Mouse (Mus musculus) thymus, postnatal 0 days (tissue): Measurements from ENCODE around the gene Rras. TPM values are rescaled to one million over a fixed set of nuclear protein-coding genes. Genes with fewer than 3 reads are reported as not detected.

Experiments used
- DNase-seq: peaks from one replicate; pipeline ENCODE4 v3.0.0-alpha.2; 2015; ENCODE audit warnings: low spot score
- polyA plus RNA-seq: library from polyadenylated mRNA; unstranded; fragments of >200 nt; fragmentation: Nextera tagmentation; extraction: Ambion mirVana; gene quantifications from 2 replicates; pipeline ENCODE4 v1.2.1, GENCODE M21; 2015

The Rras gene
- polyA plus RNA-seq, result 35.8 and 37.0 TPM in 2 replicates

DNA sequence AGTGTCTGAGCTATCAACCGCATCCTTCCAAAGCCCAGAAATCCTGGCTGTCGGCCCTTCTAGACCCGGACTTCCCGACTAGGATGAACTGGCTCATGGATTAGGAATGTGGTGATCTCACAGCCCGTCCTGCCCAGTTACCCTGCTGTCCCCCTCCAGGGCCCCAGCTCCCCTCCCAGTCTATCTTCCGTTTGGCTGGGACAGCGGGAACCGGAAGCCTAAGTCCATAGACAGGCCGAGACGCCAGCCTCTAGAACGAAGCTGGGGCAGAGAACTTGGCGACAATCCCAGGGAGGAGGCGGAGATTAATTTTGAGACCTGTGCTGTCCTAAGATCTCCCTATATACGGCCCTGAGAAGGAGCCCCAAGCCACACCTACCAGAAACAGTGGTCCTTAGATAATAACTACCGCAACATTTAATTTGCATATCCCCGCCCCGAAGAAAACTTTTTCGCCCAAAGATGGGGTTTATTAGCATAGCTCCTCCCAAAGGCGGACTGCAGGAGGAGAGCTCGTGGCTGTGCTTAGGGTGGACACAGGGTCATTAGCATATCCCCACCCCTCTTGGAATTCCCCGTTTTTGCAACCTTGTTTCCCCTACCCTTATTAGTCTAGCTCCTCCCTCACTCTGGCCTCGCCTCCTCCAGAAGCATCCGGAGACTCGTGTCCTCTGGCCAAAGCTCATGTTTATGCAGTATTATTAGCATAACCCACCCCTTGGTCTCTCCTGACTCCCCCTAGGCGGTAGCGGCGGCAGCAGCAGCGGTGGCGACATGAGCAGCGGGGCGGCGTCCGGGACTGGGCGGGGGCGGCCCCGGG is at the start of gene Rras:
Rras (plus strand) TSS at position 720 of the 820 bp plus-strand sequence.
- peak; percentile 86 for DNase-seq

- peak; percentile 84 for DNase-seq
These were observed 47.5 kb upstream of the Rras start for GRCm38 (mm10) chr7:44970231-44970691.

DNA sequence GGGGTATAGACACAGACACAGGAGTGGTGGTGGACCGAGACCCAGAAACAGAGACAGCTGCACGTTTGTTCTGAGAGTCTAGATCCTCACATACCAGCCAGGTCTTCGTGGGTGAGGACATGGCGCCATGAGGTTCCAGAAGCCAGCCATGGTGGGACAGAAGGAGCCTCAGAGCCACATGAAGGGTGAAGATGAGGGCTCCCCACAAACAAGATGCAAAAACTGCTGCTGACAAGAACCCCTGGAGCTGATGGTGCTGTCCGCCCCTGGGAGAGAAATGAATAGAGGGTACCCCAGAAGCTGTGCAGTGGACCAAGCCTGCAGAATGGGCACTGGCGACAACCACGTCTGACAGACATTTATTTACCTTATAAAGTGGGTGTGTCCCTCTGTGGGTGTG is 46.6 kb upstream of the Rras start:
- DNase-seq, result no peak

DNA sequence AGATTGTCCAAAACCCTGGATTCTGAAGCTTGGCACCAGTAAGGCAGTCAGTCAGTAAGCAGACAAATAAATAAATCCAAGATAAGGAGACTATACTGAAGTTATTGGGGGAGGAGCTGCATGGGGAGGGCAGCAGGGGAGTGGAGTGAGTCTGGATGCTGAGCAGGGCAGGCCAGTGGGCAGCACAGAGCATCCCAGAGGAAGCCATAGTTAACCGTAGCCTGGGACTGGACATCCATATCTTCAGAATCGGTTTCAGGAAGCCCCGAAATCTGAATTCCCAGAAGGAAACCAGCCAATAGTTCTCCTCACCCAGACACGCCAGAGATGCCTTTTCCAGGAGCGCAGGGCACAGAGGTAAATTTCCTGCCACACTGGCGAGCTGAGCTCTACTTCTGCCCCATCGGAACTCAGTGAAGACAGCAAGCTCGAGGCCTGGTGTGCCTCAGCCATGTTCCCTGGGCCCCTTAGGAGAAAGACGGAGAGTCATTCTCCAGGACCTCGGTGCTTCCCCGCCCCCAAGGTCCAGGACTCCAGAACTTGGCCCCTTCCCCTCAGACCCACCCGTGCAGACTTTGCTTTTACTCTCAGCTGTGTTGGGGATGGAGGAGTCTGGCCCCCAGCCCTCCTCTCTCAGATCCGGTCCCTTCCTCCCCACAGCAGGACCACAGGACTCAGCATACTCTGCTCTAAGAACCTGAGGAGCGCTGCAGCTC is 44.2 kb upstream of the Rras start:
- DNase-seq, result no peak

- no peak for DNase-seq
These were observed 43.2 kb upstream of the Rras start, which contains the start of gene Cpt1c for GRCm38 (mm10) chr7:44974383-44975116. Cpt1c (minus strand) TSS chr7:44974851.

- DNase-seq, result no peak
These were observed 42.7 kb upstream of the Rras start for GRCm38 (mm10) chr7:44975117-44975419.

DNA sequence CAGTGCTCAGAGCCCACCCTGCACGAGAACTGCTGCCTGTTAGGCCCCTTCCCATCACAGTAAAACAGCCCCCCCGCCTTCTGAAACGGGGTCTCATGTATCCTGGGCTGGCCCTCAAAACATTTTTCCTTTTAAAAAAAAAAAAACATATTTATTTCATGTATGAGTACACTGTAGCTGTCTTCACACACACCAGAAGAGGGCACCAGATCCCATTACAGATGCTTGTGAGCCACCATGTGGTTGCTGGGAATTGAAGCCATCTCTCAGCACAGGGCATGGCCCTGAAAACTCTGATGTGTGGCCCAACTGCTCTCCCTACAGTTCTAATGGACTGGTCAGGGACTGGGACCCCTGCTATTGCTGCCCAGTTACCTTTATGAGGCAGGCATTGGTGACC is 39.5 kb upstream of the Rras start:
- DNase-seq, result no peak

DNA sequence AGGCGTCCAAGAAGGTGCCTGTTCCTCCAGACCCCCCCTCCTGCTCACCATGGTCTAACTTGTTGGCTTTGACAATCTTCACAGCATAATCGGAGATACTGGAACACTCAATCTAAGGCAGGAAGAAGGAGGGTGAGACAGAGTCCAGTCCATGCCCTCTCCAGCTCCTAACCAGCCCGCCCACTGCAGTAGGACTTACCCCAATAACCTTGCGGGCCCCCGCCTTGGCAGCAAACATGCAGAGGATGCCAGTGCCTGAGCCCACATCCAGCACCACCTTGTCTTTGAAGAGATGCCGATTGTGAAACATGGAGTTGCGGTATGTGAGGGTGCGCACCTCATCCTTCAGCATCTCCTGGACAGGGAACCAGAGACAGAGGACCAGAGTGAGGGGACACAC is 36.2 kb upstream of the Rras start:
- DNase-seq, result no peak

DNA sequence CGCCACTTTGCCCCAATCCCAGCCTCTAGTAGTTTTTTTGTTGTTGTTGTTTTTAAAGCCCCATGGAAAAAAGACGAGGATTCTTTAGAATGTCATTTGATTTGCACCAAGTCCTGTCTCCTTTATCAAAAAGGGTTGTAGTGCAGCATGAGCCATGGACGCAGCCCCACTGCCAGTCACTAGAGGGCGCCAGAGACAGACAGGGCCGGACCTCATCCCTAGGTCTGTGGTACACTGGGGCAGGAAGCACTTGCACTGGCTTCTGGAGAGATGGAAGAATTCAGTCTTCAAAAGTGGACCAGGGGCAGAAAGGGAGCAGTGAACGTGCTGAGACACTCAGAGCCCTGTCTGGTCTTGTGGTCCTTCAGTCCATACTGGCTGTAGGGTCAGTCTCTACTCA is 34.7 kb upstream of the Rras start:
- peak; percentile 81 for DNase-seq

DNA sequence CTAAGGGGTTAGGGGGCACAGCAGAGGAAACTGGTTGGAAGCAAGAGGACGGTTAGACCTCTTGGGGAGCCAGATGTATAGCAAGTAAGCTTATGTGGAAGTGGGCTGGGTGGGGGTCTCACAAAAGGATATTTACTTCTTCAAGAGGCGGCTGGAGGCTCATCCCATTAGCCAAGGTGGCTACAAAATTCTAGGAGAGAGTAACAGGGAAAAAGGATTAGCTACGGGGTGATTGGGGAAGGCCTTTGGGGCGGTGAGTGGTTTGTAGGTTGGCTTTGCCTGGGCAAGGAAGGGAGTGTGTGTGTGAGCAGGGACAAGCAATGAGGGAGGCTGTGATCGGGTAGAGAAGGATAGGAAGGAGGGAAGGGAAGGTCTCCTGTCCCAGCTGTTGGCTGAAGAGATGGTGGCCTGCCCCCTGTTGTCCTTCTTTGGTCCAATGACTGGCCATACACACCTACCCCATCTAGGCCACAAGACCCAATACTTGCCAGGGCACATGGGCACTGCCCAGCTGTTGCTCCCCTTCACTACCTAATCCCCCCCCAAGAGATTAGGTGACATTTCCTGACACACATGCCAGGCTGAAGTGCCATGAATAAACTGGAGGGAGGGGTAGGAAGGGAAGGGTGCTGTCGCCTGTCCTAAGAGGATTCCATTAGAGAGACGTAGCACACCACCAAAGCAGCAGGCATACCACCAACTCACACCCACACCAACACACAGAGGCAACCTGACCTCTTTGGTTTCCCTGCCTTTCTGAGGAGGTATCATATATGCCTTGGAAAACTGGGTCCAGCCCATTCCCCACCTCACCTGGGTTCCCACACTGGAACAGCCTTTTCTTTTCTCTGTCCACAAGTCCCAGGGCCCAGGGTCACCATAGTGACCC is 33.6 kb upstream of the Rras start:
- no peak for DNase-seq

GRCm38 (mm10) chr7:44984833-44985164 is 33.0 kb upstream of the Rras start:
- DNase-seq, result no peak

DNA sequence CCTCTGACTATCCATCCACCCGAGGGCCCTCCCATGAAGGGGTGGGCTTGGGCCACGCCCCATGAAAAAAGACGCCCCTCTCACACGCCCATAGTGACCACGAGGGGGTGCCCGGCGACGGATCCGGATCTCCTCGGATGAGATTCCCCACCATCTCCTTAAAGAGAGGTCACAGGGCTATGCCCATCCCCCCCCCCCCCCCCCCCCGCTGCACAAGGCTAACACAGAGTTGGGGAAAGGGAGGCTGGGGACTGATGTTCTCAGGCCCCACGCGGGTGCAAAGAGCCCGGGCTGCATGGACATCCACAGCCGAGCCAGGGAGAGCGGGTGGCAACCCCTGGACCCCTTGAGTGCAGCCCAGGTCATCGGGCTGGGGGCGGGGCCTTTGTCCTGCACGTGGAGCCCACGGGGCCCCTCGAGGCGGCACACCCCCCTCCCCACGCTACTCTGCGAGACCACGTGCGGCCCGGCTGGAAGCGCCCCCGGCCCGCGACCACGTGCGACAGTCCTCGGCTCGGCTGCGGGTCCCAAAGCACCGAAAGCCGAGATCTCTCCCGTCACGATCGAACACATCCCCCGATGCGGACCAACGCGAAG is 32.1 kb upstream of the Rras start:
- DNase-seq, result peak; percentile 44

GRCm38 (mm10) chr7:44986192-44986878 is 31.4 kb upstream of the Rras start, which contains the start of gene Prmt1:
Prmt1 (minus strand) TSS chr7:44986568.
- peak; percentile 99 for DNase-seq

GRCm38 (mm10) chr7:44986879-44987718 is 30.7 kb upstream of the Rras start:
- no peak for DNase-seq

DNA sequence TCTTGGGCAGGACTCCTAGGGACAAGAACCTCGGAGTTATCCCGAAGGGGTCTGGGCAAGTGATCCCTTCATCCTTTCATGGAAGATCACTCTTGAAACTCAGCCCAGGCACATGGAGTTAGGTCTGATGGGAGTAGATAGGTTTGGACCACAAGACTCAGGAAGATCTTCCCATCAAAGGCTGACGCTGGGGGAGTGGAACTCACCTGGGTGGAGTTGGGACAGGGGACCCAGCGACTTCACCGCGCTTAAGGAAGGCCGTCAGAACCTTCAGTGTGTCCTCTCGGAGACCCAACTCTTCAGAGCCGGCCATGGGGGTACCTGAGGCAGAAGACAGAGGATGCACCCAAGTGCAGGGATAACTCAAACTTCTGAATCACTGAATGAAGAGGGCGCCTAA is 21.1 kb upstream of the Rras start:
- no peak for DNase-seq

DNA sequence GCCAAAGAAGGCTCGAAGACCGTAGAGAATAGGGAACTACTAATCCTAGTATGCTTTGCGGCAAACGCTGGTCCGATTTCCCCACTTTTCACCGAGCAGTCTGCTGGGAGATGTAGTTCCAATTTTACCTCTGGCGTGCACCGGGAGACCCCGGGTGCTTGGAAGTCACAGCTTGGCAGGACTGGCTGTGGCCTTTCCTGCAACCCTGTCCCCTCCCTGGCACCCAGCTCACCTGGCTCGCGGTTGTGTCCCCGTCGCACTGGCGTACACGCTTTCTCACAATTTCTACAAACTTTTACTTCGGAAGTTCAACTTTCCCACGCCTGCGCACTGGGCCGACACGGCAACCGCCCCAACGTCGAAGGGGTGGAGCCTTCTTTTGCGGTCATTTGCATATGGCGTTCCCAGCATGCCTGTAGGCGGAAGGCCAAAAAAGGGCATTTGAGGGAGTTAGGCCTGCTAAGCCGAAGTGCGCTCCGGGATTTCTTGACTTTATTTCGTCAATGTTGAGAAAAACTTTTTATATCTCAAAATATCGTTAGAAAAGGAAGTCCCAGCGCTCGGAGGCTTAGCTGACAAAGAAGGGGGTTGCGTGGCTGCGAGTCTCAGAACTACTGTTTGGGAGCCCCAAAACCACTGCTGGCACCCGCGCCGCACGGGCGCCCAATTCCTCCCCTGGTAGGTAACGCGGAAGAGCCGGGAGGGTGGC is 20.4 kb upstream of the Rras start, which contains the start of gene Irf3:
Irf3 (plus strand) TSS at position 418 of the 709 bp plus-strand sequence.
- peak; percentile 99 for DNase-seq

- no peak for DNase-seq
These were observed 19.8 kb upstream of the Rras start for GRCm38 (mm10) chr7:44997940-44998428.

- peak; percentile 25 for DNase-seq
These were observed 19.2 kb upstream of the Rras start, which contains the start of gene Bcl2l12 for GRCm38 (mm10) chr7:44998501-44998955. Bcl2l12 (minus strand) TSS chr7:44998712.
